Mouse (Mus musculus) ES-E14 (cell line): Measurements from ENCODE around the gene Ddc.

Experiments
- CHD2 ChIP-seq: IDR thresholded peaks from 2 replicates; pipeline ENCODE4 v1.6.1; 2014; ENCODE audit warnings: mild to moderate bottlenecking, low read depth, low read length, inconsistent platforms
- HCFC1 ChIP-seq: IDR thresholded peaks from 2 replicates; pipeline ENCODE4 v1.6.1; 2012; ENCODE audit warnings: low read length, inconsistent platforms, borderline replicate concordance; ENCODE audit not compliant: insufficient read depth

DNA sequence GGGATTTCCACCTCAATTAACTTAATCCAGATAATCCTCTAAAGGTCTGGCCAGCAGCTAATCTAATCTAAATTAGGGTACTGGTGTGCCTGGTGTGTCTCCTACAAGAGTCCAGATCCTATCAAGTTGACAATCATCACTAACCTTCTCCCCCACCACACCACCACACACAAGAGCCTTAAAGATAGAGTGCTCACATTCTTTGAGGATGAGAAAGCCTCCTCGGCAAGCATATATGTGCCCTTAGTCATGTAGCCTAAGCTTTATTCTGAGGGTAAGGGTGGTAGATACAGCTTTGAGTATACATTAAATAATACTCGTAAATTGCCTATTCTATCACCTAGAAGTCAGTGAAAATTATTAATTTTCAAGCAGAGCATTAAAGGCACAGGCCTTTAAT is 57.2 kb downstream of the Ddc start:
- TF ChIP-seq HCFC1 (no peak), CHD2 (no peak)
